Mouse (Mus musculus) ES-Bruce4 (cell line): Measurements from ENCODE around the gene Gnaq. TPM values are rescaled to one million over a fixed set of nuclear protein-coding genes. Genes with fewer than 3 reads are reported as not detected.

ENCODE experiments used
- H3K27ac ChIP-seq: 2 replicates; pipeline ENCODE4 v1.5.1; 2012; ENCODE audit warnings: low read length, inconsistent platforms; ENCODE audit not compliant: insufficient read depth
- H3K27me3 ChIP-seq: 2 replicates; pipeline ENCODE4 v1.6.1; 2012; ENCODE audit warnings: mild to moderate bottlenecking, low read length, inconsistent platforms; ENCODE audit not compliant: control insufficient read depth, poor library complexity, insufficient read depth, severe bottlenecking
- H3K36me3 ChIP-seq: 2 replicates; pipeline ENCODE4 v1.6.1; 2012; ENCODE audit warnings: inconsistent platforms, mild to moderate bottlenecking, low read length, moderate library complexity; ENCODE audit not compliant: control insufficient read depth, poor library complexity, insufficient read depth, severe bottlenecking
- H3K4me1 ChIP-seq: one replicate; pipeline ENCODE4 v1.8.1; 2011; ENCODE audit warnings: low read length; ENCODE audit not compliant: control insufficient read depth, insufficient read depth
- H3K4me3 ChIP-seq: 2 replicates; pipeline ENCODE4 v1.5.1; 2011; ENCODE audit warnings: low read depth, mild to moderate bottlenecking, low read length
- H3K9ac ChIP-seq: 2 replicates; pipeline ENCODE4 v1.6.1; 2012; ENCODE audit warnings: low read depth, mild to moderate bottlenecking, inconsistent platforms; ENCODE audit not compliant: poor library complexity, severe bottlenecking
- H3K9me3 ChIP-seq: replicated peaks from 2 replicates; pipeline ENCODE4 v1.6.1; 2012; ENCODE audit warnings: mild to moderate bottlenecking, low read length, inconsistent platforms; ENCODE audit not compliant: control insufficient read depth, poor library complexity, insufficient read depth, severe bottlenecking
- CTCF ChIP-seq: IDR thresholded peaks from one replicate; pipeline ENCODE4 v1.8.1; 2011; ENCODE audit warnings: low read depth, low read length
- EP300 ChIP-seq: IDR thresholded peaks from 2 replicates; pipeline ENCODE4 v1.6.1; 2011; ENCODE audit warnings: low read depth, low read length; ENCODE audit not compliant: insufficient read depth
- POLR2A ChIP-seq: IDR thresholded peaks from one replicate; pipeline ENCODE4 v1.8.1; 2011; ENCODE audit warnings: low read length; ENCODE audit not compliant: insufficient read depth
- polyA plus RNA-seq: library from polyadenylated mRNA; stranded (reverse); fragments of >200 nt; gene quantifications from 2 replicates; pipeline ENCODE4 v1.2.4, GENCODE M21; 2011; ENCODE audit warnings: low read depth; ENCODE audit not compliant: missing spikeins, insufficient read depth, insufficient read length

The Gnaq gene
- polyA plus RNA-seq, 1 experiment: 37.7 TPM

- TF ChIP-seq POLR2A: no peak
- TF ChIP-seq CTCF: no peak
- no peak for TF ChIP-seq EP300
- H3K27ac ChIP-seq: no peak overlapping the region
- no peak overlapping the region for H3K4me3 ChIP-seq
- no peaks in the 10 kb centered on the region for H3K27me3 ChIP-seq
- H3K9ac ChIP-seq: no peak overlapping the region
- H3K9me3 ChIP-seq: peaks cover 2% of the 10 kb centered on the region
- no peaks in the 10 kb centered on the region for H3K4me1 ChIP-seq
- H3K36me3 ChIP-seq: no peaks in the 10 kb centered on the region
Observed at GRCm38 (mm10) chr19:16138064-16138580, 5.5 kb downstream of the Gnaq start.

GRCm38 (mm10) chr19:16140710-16141109, 8.1 kb downstream of the Gnaq start:
- peaks cover 12% of the 10 kb centered on the region for H3K9me3 ChIP-seq
- H3K4me3 ChIP-seq: no peak overlapping the region
- H3K4me1 ChIP-seq: no peaks in the 10 kb centered on the region
- no peaks in the 10 kb centered on the region for H3K27me3 ChIP-seq
- TF ChIP-seq EP300 (no peak), POLR2A (no peak), CTCF (no peak)
- H3K9ac ChIP-seq: no peak overlapping the region
- no peaks in the 10 kb centered on the region for H3K36me3 ChIP-seq
- H3K27ac ChIP-seq: no peak overlapping the region

GRCm38 (mm10) chr19:16141857-16142256, 9.2 kb downstream of the Gnaq start:
- peaks cover 12% of the 10 kb centered on the region for H3K9me3 ChIP-seq
- no peaks in the 10 kb centered on the region for H3K27me3 ChIP-seq
- H3K4me1 ChIP-seq: no peaks in the 10 kb centered on the region
- H3K27ac ChIP-seq: no peak overlapping the region
- no peak overlapping the region for H3K9ac ChIP-seq
- no peak overlapping the region for H3K4me3 ChIP-seq
- H3K36me3 ChIP-seq: no peaks in the 10 kb centered on the region
- TF ChIP-seq CTCF (no peak), EP300 (no peak), POLR2A (no peak)

- H3K36me3 ChIP-seq: no peaks in the 10 kb centered on the region
- no peaks in the 10 kb centered on the region for H3K27me3 ChIP-seq
- no peaks in the 10 kb centered on the region for H3K4me1 ChIP-seq
- no peak overlapping the region for H3K9ac ChIP-seq
- H3K4me3 ChIP-seq: no peak overlapping the region
- no peak overlapping the region for H3K27ac ChIP-seq
- TF ChIP-seq CTCF: no peak
- H3K9me3 ChIP-seq: peaks cover 12% of the 10 kb centered on the region
Observed at GRCm38 (mm10) chr19:16142990-16143389, 10.4 kb downstream of the Gnaq start.

GRCm38 (mm10) chr19:16147446-16147845, 14.8 kb downstream of the Gnaq start:
- H3K27ac ChIP-seq: no peak overlapping the region
- H3K4me3 ChIP-seq: no peak overlapping the region
- H3K9ac ChIP-seq: no peak overlapping the region
- TF ChIP-seq CTCF: no peak
- no peak for TF ChIP-seq EP300
- TF ChIP-seq POLR2A: no peak
- no peaks in the 10 kb centered on the region for H3K4me1 ChIP-seq
- no peaks in the 10 kb centered on the region for H3K36me3 ChIP-seq
- no peaks in the 10 kb centered on the region for H3K27me3 ChIP-seq
- H3K9me3 ChIP-seq: peaks cover 12% of the 10 kb centered on the region

- H3K9ac ChIP-seq: no peak overlapping the region
- no peaks in the 10 kb centered on the region for H3K36me3 ChIP-seq
- H3K9me3 ChIP-seq: peaks cover under 1% of the 10 kb centered on the region; the same call in 1 of the 2 replicates
- no peak for TF ChIP-seq POLR2A
- TF ChIP-seq EP300: no peak
- H3K27ac ChIP-seq: no peak overlapping the region
- H3K4me3 ChIP-seq: no peak overlapping the region
- H3K27me3 ChIP-seq: no peaks in the 10 kb centered on the region
- H3K4me1 ChIP-seq: no peaks in the 10 kb centered on the region
Observed at GRCm38 (mm10) chr19:16149094-16149493, 16.5 kb downstream of the Gnaq start.
